Mouse (Mus musculus) brain, embryonic 14.5 days (tissue): ENCODE measurements around the gene Erv3. TPM values are rescaled to one million over a fixed set of nuclear protein-coding genes. Genes with fewer than 3 reads are reported as not detected.

Experiments used
- DNase-seq: peaks from one replicate; pipeline ENCODE4 v3.0.0-alpha.2; 2011; ENCODE audit warnings: low read depth
- CTCF ChIP-seq: fragments of 200-500 bp; IDR thresholded peaks from 2 replicates; pipeline ENCODE4 v1.5.1; 2012; ENCODE audit warnings: inconsistent platforms, mild to moderate bottlenecking, moderate library complexity, borderline replicate concordance; ENCODE audit not compliant: insufficient read depth, insufficient read length; ENCODE audit errors: extremely low read depth
- POLR2A ChIP-seq: fragments of 200-500 bp; IDR thresholded peaks from 2 replicates; pipeline ENCODE4 v1.6.1; 2012; ENCODE audit warnings: mild to moderate bottlenecking, inconsistent platforms, borderline replicate concordance; ENCODE audit not compliant: poor library complexity, insufficient read depth, insufficient read length, severe bottlenecking; ENCODE audit errors: extremely low read depth
- polyA plus RNA-seq: library from polyadenylated mRNA; depleted of rRNA; stranded (reverse); fragments of >200 nt; gene quantifications from 2 replicates; pipeline ENCODE4 v1.2.3, GENCODE M21; 2012

Gene Erv3
- polyA plus RNA-seq, 1 experiment: 0.03 TPM

DNA sequence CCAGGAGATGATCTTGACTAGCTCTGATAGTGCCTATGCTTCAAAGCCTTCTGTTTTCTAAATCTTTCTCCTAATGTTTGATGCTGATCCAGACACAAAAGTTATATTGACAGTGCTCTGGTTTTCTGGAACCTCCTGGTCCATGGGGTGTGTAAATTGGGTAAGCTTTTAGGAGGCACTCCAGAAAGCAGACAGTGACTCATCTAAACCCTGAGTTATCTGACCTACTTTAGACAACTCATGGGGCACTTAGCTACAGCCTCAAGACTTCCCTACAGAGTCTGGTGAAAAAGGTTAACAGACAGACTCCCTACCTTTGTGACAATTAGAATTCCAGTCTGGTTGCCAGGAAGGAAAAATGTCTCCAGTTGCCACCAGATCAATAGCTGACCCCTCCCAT lies 1.7 kb downstream of the Erv3 start:
- no peak for TF ChIP-seq CTCF
- no peak for TF ChIP-seq POLR2A
- no peak for DNase-seq

DNA sequence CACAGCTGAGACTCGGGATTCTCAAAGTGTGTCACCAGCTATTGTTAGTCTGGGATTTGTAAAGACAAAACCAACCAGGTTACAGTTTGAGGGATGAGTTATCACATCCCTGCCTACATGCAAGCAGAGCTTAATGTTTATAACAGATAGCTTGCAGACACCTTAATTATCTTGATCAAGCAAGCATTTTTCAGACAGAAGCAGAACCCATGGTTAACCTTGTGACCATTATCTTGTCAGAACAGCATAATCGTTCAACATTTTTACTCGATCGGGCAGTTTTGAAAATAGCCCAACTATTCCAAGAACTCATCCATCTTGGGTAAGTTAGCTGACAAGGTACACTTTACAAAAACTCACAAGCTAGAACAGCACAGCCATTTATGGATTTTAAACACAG lies 5.8 kb downstream of the Erv3 start:
- no peak for DNase-seq
- TF ChIP-seq POLR2A: no peak
- no peak for TF ChIP-seq CTCF

GRCm38 (mm10) chr2:131851333-131852092 lies 8.0 kb downstream of the Erv3 start:
- no peak for DNase-seq
- TF ChIP-seq POLR2A (no peak), CTCF (no peak)

GRCm38 (mm10) chr2:131850047-131850446 lies 9.5 kb downstream of the Erv3 start:
- no peak for DNase-seq
- TF ChIP-seq POLR2A (no peak), CTCF (no peak)

- peak; percentile 31; the same call in 1 of the 2 replicates for TF ChIP-seq POLR2A
- TF ChIP-seq CTCF: no peak
These were observed 11.8 kb downstream of the Erv3 start for GRCm38 (mm10) chr2:131847501-131848359.

GRCm38 (mm10) chr2:131846811-131847210 lies 12.7 kb downstream of the Erv3 start:
- DNase-seq: no peak
- TF ChIP-seq CTCF: no peak
- TF ChIP-seq POLR2A: no peak

More at GRCm38 (mm10) chr2:131847501-131848359, 11.8 kb downstream of the Erv3 start:
- DNase-seq: peak; percentile 96

DNA sequence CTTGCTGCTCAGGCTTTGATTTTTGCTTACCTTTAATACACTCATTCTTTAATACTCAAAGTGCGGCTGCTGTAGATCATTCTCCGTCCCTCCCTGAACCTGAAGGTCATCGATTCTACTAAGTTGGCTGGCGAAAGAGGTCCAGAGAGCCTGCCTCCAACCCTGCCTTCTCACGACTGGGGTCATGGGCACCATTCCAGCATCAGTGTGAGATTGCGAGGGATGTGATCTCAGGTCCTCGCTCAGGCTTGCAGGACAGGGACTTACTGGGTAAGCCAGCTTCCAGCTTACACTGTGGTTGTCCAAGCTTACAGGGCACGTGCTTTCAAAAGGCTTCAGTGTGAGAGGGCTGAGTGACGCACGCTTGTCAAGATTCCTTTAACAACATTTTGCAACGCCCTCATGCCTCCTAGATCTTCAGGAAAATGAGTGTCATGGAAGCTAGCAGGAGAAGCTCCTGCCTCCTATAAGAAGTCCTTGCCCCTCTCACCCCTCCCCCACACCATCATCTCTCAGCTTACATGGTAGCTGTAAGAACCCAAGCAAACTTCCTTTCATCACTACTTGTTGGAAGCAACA lies 13.3 kb downstream of the Erv3 start:
- TF ChIP-seq POLR2A (no peak), CTCF (no peak)
- no peak for DNase-seq

DNA sequence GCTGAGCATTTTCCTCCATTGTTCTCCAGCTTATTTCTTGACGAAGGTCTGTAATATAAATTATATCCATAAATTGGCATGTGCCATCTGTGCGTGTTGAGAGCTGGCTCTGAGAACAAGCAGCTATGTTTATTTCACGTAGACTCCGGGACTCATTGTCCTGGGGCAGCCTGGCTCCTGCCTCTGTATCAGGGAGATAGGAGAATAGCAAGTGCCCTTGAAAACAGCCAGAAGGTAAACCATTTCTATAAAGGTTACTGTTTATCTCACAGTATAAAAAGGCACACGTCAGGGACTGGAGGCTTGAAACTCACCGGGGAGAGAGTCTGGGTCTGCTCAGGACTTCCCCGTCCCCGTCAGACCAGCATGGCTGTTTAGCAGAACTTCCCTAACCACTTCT lies 13.9 kb downstream of the Erv3 start:
- no peak for DNase-seq
- no peak for TF ChIP-seq CTCF
- TF ChIP-seq POLR2A: no peak

DNA sequence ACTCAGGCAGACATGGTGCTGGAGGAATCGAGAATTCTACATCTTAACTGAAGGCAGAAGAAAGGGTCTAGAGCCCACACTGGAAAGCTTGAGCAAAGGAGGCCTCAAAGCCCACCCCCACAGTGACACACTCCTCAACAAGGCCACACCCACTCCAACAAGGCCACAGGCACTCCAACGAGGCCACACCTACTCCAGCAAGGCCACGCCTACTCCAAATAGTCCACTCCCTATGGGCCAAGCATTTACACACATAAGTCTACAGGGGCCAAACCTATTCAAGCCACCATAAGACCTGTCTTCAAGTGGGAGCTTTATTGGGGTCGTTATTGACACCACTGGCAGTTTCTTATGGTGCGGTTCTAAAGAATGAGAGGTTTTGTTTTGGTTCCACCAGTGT lies 17.0 kb downstream of the Erv3 start:
- no peak for DNase-seq
- no peak for TF ChIP-seq POLR2A
- TF ChIP-seq CTCF: no peak

DNA sequence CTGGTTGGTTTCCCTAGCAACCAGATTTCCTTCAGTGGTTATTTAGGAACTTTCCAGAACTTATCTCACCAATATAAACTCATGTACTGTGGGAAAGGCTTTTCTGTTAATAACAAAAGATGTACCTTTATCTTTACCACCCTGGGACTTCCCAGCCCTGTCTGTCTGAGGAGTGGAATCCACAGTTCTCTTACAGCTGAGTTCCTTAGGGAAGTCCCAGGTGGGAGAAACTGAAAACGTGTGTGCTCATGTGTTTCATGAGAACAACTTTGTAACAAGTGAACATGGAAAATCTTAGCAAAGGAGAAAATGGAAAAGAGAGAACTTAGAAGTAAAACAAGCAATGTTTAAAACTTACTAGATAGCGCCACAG lies 18.2 kb downstream of the Erv3 start:
- TF ChIP-seq POLR2A (no peak), CTCF (no peak)
- DNase-seq: no peak

GRCm38 (mm10) chr2:131840611-131841320 lies 18.8 kb downstream of the Erv3 start:
- TF ChIP-seq CTCF: no peak
- TF ChIP-seq POLR2A: no peak
- peak; percentile 62 for DNase-seq
